Mouse (Mus musculus): ENCODE data around the gene Elk4.

Gene Elk4

DNA sequence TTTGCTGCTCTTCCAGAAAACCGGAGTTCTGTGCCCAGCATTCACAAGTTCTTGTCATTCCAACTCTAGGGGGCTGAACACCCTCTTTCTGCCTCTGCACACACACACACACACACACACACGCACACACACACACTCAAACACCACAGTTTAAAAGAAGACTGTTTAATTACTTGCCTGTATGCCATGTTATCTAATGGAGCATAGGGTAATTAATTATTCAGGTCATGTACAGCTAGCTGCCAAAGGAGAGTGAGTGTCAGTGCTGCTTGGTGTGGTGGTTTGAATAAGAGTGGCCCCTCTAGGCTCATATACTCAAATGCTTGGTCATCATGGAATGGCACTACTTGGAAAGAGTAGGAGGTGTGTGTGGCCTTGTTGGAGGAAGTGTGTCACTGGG is 23.6 kb upstream of the Elk4 start:
- in situ Hi-C loops (cut with MboI, MseI) = no loop called here

DNA sequence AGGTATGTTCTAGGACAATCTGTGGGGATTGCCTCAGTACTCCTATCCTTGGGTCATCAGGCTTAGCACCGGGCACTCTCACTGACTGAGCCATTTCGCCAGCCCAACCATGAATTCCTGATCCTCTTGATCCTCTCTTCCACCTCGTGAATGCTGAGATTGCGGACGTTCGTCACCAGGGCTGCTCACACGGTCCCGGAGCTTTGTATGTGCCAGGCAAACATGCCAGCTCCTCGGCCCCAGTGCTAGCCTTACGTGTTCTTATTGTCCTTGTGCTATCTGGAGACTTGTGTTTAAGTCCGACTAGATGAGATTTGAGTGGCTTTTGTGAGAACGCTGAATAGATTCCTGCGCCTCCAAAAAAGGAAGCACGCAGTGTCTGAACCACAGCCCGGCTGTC is 20.0 kb upstream of the Elk4 start:
- in situ Hi-C loops (cut with MboI, MseI) = no loop called here

DNA sequence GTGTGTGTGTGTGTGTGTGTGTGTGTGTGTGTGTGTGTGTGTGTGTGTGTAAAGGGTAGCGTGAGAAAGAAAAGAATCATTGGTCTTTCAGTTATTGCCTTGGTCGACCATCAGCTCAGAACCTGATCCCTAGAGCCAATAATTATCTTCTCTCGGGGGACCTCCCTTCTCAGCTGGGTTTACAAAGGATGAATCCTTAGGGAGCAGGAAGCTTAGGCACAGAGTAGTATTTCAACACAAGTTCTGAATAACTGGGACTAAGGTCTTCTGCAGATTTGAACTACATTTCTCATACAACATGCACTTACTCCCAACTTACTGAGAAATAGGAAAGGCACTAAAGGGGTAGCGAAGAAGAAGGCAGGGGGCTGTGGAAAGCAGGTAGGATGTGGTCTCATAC is 17.9 kb upstream of the Elk4 start:
- in situ Hi-C loops (cut with MboI, MseI) = no loop called here

DNA sequence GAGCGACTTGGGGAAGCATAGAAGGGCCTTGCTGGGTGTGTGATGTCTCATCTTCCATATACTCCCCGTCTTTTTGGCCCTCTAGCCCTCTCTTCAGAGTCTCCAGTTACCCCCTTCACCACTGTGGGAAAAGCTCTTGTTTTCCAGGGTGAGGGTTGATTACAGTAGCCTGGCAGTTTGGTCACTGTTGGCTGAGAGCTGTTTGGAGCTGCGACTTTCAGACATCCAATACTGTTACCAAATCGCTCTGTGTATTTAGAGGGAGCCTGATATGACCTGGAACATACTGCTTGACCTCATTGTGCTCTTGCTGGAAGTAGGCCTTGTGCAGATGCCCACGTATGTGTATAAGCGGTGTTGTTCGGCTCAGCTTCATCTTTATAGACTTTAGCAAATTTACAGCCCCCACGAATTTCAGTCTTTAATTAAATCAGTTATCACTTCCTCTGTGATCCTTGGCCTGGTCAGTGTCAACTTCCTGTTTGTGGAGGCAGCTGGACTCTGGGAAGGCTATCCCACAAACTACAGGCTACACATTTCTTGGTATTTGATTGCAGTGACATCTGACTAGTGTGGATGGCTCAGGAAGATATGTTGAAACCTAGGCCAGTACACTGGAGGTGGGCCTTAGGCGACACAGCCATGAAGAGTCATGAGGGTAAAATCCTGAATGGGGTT is 17.2 kb upstream of the Elk4 start:
- in situ Hi-C loops (cut with MboI, MseI) = no loop called here

DNA sequence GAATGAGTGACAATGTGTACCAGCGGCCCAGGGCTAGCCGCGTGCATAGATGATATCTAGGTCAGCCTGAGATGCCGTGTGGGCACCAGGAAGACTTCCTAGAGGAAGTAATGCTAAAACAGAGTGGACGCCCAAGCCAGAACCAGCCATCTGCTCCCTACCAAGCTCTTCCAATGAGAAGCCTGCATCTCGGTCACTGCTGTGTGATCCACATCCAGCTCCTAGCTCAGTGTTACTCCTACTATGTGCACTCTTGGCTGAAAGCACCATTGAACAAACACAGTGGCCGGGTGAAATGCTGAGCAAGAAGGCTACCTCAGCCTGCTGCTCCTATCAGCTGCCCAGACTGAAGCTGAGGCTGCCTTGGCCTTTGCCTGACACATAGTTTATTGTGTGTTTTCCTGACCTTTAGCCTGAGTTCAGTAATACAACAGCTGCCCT is 14.8 kb upstream of the Elk4 start:
- in situ Hi-C loops (cut with MboI, MseI) = no loop called here

DNA sequence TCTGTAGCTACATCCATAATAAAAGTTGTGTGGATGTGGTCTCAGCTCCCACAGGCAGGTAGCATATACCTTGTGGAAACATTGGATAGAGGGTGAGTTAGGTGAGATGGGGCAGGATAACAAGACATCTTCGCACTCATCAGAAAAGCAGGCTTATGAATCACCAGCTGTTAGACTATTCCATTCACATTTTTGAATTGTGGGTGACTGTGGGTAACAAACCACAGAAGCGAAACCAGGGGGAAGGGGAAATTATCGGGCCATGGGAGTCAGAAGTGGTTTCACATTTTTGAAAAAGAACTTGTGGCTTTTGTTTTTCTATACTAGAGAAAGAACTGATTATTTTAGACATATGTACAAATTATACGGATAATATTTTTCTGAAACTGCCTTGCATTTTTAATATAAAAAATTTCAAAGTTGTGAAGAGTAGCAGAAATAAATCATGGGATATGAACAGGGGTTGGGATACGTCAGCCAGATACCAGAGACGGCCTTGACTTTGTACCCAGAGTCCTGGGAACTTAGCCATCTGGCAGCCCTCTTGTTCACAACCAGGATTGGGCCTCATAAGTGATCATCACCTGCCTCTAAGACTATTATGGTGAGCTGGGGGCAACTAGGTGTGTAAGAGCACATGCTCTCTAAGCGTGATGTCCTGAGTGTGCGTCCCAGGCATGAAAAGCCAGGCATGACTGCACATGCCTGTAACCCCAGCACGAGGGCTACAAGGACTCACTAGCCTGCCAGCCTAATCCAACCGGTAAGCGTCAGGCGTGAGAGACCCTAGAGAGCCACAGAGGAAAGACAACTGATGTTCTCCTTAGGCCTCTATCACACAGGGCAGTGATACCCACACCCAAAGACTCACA is 14.0 kb upstream of the Elk4 start:
- in situ Hi-C loops (cut with MboI, MseI) = no loop called here

DNA sequence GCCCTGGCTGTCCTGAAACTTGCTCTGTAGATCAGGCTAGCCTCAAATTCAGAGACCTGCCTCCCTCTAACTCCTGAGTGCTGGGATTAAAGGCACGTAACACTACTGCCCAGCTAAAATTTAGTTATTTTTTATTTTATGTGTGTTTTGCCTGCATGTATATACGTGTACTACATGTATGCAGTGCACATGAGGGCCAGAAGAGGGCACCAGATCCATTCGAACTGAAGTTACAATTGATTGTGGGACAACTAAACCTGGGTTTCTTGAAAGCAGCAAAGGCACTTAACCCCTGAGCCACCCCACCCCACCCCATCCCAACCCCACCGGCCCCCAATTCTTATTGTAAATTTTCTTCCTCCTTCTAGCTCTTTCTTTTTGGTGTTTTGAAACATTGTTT is 12.3 kb upstream of the Elk4 start:
- in situ Hi-C loops (cut with MboI, MseI) = loop anchor here (5.0 kb wide), 1 partner anchor 52 kb away; no protein-coding TSS in a partner anchor

DNA sequence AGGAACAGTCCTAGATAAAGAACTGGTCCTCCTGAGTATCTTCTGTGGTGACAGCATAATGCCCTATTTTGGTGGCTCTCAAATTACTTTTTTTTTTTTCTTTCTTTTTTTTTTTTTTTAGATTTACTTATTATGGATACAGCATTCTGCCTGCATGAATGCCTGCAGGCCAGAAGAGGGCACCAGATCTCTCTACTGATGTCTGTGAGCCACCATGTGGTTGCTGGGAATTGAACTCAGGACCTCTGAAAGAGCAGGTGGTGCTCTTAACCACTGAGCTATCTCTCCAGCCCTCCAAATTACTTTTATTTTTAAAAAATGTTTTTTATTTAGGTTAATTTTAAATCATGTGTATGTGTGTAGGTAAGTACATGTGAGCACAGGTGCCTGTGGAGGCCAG is 6.9 kb upstream of the Elk4 start:
- in situ Hi-C loops (cut with MboI, MseI) = no loop called here

DNA sequence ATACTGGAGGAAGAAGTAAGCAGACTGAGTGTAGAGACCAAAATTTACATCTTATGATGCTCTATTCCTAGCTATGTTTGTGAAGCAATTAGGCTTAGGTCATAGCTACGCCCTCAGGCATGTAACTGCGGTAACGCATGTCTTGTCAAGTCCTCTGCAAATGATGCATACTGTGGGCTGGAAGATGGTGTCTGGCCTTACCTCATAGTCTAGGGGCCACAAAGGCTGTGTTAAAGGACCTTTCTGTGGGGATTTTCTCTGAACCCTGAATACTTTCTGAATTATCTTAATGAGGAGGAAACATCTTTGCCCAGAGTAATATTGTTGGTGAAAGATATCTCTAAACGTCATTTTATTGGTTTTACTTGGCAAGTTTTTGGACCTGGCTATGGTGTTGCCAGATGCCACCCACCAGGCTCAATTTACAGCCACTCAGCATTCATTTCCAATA is 5.5 kb upstream of the Elk4 start:
- in situ Hi-C loops (cut with MboI, MseI) = no loop called here

DNA sequence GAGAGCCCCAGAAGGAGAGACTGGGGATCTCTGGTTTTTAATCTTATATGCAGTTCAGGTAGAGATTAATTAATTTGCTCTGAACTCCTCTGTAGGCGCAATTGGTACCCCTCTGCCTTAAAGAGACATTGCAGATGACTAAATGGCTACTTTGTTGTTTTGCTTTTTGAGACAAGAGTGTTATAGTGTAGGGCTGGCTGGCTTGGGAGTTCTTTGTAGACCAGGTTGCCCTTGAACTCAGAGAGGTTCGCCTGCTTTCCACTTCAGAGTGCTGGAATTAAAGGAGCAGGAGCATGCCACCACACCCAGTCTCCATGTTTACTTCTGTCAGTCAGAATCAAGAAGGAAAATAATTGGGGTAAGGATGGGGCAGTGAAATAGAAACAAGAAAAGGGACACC is 4.3 kb upstream of the Elk4 start:
- in situ Hi-C loops (cut with MboI, MseI) = no loop called here

DNA sequence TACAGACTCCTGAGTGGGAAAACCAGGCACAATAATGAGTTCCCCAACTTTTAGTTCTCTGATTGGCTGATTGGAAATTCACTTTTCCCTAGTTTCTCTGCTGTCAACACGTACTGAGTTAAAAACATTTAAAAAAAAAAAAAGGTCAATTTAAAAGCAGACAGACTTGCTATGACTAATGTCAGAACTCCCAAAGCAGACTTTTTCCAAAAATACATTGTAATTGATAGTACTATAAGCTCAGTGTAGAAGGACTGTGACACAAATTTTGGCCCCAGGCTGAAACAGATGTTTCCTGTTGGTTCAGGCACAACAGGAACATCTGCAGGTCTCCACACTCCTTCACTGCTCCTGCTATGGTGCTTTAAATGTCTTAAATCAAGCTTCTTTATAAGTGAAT is 3.6 kb upstream of the Elk4 start:
- in situ Hi-C loops (cut with MboI, MseI) = no loop called here

DNA sequence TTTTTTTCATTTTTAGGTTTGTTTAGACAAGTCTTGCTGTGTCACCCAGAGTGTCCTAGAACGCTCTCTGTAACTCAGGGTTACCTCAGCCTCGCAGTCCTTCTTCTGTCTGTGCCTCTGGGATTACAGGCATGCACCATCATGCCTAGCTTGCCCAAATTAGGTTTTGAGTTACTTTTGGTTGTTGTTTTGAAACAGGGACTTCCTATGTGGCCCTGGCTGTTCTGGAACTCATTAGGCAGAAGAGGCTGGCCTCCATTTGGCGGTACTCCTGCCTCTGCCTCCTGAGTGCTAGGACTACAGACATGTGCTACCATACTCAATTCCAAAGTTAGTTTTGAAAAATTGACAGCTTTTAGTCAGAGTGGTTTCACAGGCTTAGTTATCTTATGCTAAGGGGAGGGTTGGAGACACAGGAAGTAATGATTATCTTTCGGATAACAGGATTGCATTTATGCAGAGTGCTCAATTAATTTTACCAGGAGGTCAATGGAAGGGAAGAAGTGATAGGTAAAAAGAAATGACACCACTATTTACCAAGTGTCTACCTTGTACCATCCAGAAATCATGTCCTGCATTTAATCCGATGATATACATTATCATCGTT is 2.7 kb upstream of the Elk4 start:
- in situ Hi-C loops (cut with MboI, MseI) = no loop called here

DNA sequence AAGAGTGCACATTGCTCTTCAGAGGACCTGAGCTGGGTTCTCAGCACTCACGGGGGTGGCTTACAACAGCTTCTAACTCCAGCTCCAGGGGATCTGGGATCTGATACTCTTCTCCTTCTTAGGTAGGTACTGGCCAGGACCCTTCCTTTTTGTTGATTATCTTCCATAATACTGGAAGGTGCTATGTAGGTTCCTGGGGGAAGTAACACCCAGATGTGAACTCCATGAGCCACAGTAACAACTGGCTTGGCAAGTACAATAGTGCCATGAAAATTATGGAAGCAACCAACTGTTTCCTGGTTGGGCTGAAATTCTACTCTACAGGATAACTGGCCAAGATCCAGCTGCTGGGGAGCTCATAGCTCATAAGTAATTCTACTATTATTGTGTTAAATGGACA is 1.9 kb upstream of the Elk4 start:
- in situ Hi-C loops (cut with MboI, MseI) = no loop called here

DNA sequence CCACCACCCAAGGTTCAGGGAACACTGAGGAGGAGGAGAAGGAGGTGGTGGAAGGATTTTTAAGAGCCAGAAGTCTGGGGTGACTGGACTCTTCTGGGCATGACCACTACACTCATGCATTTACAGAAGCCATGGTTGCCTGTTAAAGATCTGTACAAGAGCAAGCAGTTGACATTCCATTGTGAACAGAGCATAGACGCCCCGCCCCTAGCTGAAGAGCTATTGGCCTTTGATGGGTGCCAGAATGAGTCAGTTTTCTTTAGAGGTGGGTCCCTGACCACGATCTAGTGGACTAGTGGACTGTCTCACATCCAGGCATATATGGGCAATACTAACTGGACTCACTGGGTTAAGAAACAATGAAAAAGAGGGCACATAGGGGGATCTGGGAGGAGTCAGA is 1.4 kb upstream of the Elk4 start:
- in situ Hi-C loops (cut with MboI, MseI) = no loop called here

DNA sequence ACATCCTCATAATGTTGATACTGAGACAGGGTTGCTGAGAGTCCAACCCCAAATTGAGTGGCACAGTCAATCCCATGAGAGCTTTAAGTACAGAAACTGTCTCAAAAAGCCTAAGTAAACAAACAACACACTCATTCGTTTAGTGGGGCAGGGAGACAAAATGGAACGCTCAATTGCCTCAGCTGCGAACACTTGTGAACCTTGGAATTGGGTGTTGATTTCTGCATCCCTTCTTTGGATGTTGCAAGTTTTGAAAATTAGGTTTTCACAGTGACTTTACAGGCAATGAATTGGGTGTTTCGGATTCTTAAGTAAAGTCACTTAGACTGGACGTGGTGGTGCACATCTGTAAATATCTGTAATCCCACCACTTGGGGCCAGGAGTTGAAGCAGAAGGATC is 686 bp upstream of the Elk4 start:
- in situ Hi-C loops (cut with MboI, MseI) = no loop called here

DNA sequence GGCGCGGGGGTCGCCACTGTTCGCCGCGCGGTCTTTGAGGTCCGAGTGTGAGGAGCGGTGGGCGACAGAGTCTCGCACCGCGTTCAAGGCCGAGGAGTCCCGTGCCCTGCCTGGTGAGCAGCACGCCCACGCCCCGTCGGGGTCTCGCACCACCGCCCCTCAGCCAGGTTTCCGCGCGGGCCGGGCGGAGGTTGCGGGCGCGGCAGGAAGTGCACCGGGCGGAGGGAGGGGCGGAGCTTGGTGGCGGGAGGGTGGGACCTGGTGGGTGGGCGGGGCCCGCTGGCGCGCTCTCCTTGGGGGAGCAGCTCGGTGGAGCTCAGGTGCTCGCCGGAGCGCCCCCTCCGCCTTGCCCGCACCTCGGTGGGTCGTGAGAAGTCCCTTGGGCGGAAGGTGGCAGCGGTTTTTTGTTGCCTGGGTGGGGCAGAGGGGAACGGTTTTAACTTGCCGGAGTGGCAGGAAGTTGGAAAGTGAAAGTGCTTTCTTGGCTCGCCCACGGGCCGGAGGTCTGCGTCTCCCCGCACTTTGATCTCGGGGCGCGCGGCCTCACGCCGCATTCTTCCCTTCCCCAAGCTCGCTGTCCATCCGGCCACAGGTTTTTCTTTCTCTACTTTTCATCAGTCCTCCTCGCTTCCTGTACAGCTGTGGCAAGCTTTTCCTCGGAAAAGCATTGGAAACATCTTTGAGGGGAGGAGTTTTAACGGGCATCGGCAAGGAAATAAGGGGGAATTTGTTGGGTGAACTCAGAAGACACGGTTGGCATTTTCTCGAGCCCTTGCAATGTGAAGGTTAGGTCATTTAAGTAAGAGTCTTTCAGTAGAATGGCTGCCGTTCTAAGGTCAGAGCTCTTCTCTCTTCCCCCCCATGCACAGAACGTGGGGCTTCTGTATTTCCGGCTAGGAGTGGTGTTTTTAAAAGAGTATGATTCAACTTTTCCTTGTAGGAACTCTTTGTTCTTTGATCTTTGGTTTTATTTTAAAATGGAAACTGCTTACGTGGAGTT is 721 bp downstream of the Elk4 start:
- in situ Hi-C loops (cut with MboI, MseI) = no loop called here

DNA sequence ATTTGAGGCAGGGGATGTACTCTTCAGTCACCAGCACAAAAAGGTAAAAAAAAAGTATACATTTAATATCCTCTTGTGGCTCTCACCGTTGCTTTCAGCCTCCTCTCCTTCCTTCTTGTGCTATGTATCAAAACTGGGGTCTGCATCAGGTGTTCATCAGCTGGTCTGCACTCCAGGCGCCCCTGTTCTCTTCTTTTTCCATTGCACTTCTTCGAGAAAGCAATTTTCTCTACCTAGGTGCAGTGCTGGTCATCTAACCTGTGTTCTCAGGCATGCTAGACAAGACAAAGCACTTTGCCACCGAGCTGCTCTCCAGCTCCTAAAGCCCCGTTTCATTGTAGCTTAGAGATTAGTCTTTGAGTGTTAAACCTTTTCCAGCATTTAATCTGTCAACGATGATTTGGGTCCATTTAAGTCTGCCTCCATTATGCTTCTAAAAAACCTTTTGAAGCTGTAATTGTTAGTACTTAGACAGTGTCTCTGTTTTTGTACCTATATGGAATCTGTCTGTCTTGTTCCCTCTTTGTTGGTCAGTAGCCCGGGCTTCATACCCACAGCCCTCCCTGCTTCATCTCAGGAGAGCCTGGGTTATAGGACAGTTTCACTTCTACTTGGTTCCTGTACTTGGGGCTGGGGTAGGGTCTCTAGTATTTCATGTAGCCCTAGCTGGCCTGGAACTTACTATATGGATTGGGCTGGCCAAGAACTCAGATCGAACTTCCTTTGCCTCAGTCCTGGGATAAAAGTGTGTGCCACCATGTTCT is 1.7 kb downstream of the Elk4 start:
- in situ Hi-C loops (cut with MboI, MseI) = no loop called here

DNA sequence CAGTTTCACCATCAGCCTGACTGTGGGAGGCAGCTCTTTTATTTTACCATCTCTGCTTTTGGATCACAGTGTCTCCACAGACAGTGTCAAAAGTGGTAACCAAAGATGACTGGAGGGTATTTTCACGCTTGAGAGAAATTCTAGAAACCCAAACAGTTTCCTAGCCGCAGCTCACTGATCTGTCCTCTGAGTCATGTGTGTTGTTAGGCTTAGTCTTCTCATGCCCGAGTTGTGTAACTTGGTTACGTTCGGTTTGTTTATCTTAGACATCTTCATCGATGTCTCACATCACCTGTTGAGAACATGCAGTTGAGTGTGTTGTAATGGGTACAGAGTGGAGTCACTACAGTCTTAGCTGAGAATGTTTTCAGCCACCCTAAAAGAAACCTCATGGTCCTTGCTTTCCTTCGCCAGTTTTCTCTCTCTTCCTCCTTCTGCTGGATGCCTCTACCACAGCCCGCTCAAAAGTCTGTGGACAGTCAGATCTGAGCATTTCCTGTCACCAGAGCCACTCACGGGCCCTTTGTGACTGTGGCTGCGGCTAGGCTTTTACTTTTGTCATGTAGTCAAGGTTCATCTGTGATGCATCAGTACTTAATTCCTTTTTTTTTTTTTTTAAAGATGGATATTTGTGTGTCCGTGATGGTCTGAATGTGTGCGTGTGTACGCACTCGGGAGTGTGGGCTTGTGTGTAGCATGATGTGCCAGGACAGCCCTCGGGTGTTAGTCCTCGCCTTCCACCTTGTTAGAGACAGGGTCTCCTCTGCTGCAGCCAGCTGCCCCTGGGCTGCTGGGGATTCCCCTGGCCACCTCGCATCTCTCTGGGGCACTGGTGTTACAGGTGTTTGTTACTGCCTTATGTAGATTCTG is 3.5 kb downstream of the Elk4 start:
- in situ Hi-C loops (cut with MboI, MseI) = no loop called here

DNA sequence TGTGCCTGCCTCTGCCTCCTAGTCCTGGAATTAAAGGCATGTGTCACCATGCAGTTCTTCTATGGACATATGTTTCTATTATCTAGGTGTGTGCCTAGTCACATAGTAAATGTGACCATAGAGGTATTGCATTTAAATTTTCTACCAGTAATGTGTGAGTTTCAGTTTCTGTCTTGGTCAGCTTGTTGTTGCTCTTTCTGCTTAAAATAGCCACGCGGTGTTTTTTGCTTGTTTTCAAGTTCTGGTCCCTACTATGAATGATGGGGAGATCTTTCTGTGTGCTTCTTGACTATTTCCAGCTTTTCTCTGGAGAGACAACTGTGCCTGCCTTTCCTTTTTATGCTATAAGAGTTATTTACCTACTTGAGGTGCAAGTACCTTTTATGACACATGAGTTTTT is 4.4 kb downstream of the Elk4 start:
- in situ Hi-C loops (cut with MboI, MseI) = no loop called here

DNA sequence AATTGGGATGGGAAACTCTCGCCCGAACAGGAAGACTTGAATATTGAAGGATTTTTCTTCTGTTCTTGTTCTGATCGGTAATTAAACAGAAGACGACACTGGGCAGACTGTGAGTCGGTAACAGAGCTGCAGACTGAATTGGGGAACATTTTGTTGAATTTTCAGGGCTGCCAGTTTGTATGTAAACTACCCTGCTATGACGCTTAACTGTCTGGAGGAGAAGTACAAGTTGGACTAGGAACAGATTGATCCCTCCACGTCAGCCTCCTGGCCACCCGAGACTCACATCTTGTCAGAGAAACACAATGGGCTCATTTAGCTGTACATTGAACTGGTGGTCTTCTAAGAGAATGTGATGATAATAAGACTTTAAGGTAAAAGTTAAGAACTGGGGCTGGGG is 5.5 kb downstream of the Elk4 start:
- in situ Hi-C loops (cut with MboI, MseI) = no loop called here
